Mouse (Mus musculus) lung, adult 2 months (tissue): ENCODE data around the gene Wdr89. TPM values are rescaled to one million over a fixed set of nuclear protein-coding genes. Genes with fewer than 3 reads are reported as not detected.

Experiments
- DNase-seq: peaks from one replicate; pipeline ENCODE4 v3.0.0; 2022
- H3K4me1 ChIP-seq: fragments of 200-500 bp; 2 replicates; pipeline ENCODE4 v1.6.1; 2011; ENCODE audit warnings: low read length; ENCODE audit not compliant: control insufficient read depth, insufficient read depth
- H3K4me3 ChIP-seq: fragments of 200-500 bp; replicated peaks from 2 replicates; pipeline ENCODE3; 2011; ENCODE audit warnings: low read depth, mild to moderate bottlenecking, control low read depth, low read length; ENCODE audit errors: extremely low read depth
- CTCF ChIP-seq: fragments of 200-500 bp; IDR thresholded peaks from 2 replicates; pipeline ENCODE4 v1.5.1; 2011; ENCODE audit warnings: mild to moderate bottlenecking, low read length, control low read depth; ENCODE audit not compliant: insufficient read depth
- POLR2A ChIP-seq: fragments of 200-500 bp; IDR thresholded peaks from 2 replicates; pipeline ENCODE4 v1.6.1; 2011; ENCODE audit warnings: low read depth, mild to moderate bottlenecking, control low read depth, low read length, borderline replicate concordance; ENCODE audit errors: extremely low read depth
- WGBS: fragments of 180-500 bp; shearing (Covaris S2); methylation state at CpG from one replicate; pipeline ENCODE4 v1.1.7; 2018; 5-methylcytosine and 5-hydroxymethylcytosine counted together
- polyA plus RNA-seq: library from polyadenylated mRNA; depleted of rRNA; stranded (reverse); fragments of >200 nt; gene quantifications from 2 replicates; pipeline ENCODE4 v1.2.3, GENCODE M21; 2012; rRNA removed

The Wdr89 gene
- polyA plus RNA-seq, 1 experiment = 2.0 TPM

GRCm38 (mm10) chr12:75595291-75596153 lies 73.8 kb downstream of the Wdr89 start:
- Histone ChIP-seq H3K4me1 (peaks cover 10% of the 10 kb centered on the region), H3K4me3 (peak overlapping the region; percentile 97)
- peak; percentile 65 for DNase-seq
- TF ChIP-seq CTCF (no peak), POLR2A (no peak)
- WGBS = under 1% methylated on average over 76 of the region's 97 CpGs

GRCm38 (mm10) chr12:75594404-75594803 lies 74.9 kb downstream of the Wdr89 start:
- Histone ChIP-seq H3K4me1 (peaks cover 10% of the 10 kb centered on the region), H3K4me3 (no peak overlapping the region)
- DNase-seq = no peak
- 34% methylated on average over 5 of the region's 5 CpGs for WGBS
- no peak for TF ChIP-seq POLR2A
- TF ChIP-seq CTCF = no peak

GRCm38 (mm10) chr12:75593817-75594216 lies 75.5 kb downstream of the Wdr89 start:
- TF ChIP-seq POLR2A = no peak
- no peak for TF ChIP-seq CTCF
- no peak for DNase-seq
- WGBS = 64% methylated on average over 4 of the region's 4 CpGs
- H3K4me1 ChIP-seq = peaks cover 10% of the 10 kb centered on the region
- no peak overlapping the region for H3K4me3 ChIP-seq

GRCm38 (mm10) chr12:75587501-75587900 lies 81.8 kb downstream of the Wdr89 start:
- H3K4me1 ChIP-seq = no peaks in the 10 kb centered on the region
- TF ChIP-seq CTCF (no peak), POLR2A (no peak)
- no peak for DNase-seq
- no peak overlapping the region for H3K4me3 ChIP-seq

GRCm38 (mm10) chr12:75583776-75584175 lies 85.6 kb downstream of the Wdr89 start:
- no peak for DNase-seq
- WGBS = 69% methylated on average over 3 of the region's 3 CpGs
- Histone ChIP-seq H3K4me1 (peaks cover 4% of the 10 kb centered on the region), H3K4me3 (no peak overlapping the region)
- no peak for TF ChIP-seq POLR2A
- no peak for TF ChIP-seq CTCF

Other genes with a start within 250 kb of the Wdr89 start
- gene Ppp2r5e, start 73.3 kb downstream of the Wdr89 start, polyA plus RNA-seq = 13.8 and 23.3 TPM in 2 replicates
- 31.1 and 35.2 TPM in 2 replicates for gene Sgpp1, start 66.2 kb upstream of the Wdr89 start, polyA plus RNA-seq
- 79.1 and 82.0 TPM in 2 replicates for gene Syne2, start 148.6 kb upstream of the Wdr89 start, polyA plus RNA-seq